Mouse (Mus musculus) ES-E14 (cell line): ENCODE data around the gene Ralb.

Experiments used
- CHD2 ChIP-seq: IDR thresholded peaks from 2 replicates; pipeline ENCODE4 v1.6.1; 2014; ENCODE audit warnings: mild to moderate bottlenecking, low read depth, low read length, inconsistent platforms
- HCFC1 ChIP-seq: IDR thresholded peaks from 2 replicates; pipeline ENCODE4 v1.6.1; 2012; ENCODE audit warnings: low read length, inconsistent platforms, borderline replicate concordance; ENCODE audit not compliant: insufficient read depth
- MAFK ChIP-seq: IDR thresholded peaks from 2 replicates; pipeline ENCODE4 v1.6.1; 2014; ENCODE audit warnings: mild to moderate bottlenecking, low read depth, low read length, inconsistent platforms; ENCODE audit not compliant: insufficient read depth
- ZC3H11A ChIP-seq: IDR thresholded peaks from 2 replicates; pipeline ENCODE4 v1.6.1; 2012; ENCODE audit warnings: low read depth, mild to moderate bottlenecking, inconsistent platforms, low read length, borderline replicate concordance
- ZNF384 ChIP-seq: IDR thresholded peaks from 2 replicates; pipeline ENCODE4 v1.6.1; 2012; ENCODE audit warnings: low read depth, low read length, inconsistent platforms

GRCm38 (mm10) chr1:119485825-119486224 lies 18.8 kb downstream of the Ralb start:
- TF ChIP-seq MAFK, result no peak
- TF ChIP-seq ZC3H11A, result no peak
- TF ChIP-seq ZNF384, result no peak
- TF ChIP-seq CHD2, result no peak
- TF ChIP-seq HCFC1, result no peak
